Mouse (Mus musculus) liver, embryonic 16.5 days (tissue): Measurements from ENCODE around the gene Prkcb. TPM values are rescaled to one million over a fixed set of nuclear protein-coding genes. Genes with fewer than 3 reads are reported as not detected.

ENCODE experiments used
- ATAC-seq: fragments of 200-750 bp; cut with Nextera tagmentation; 2 replicates; pipeline ENCODE4 v1.8.0; 2017; ENCODE audit warnings: low read depth, mild to moderate bottlenecking, moderate number of reproducible peaks, moderate library complexity
- H3K27ac ChIP-seq: fragments of 300-500 bp; sonication (generic); 2 replicates; pipeline ENCODE4 v1.5.1; 2014; ENCODE audit warnings: mild to moderate bottlenecking, low read length
- H3K27me3 ChIP-seq: fragments of 300-500 bp; sonication (generic); 2 replicates; pipeline ENCODE4 v1.6.1; 2014; ENCODE audit warnings: low read depth, low read length, mixed read lengths; ENCODE audit not compliant: control insufficient read depth, insufficient read depth
- H3K36me3 ChIP-seq: fragments of 300-500 bp; sonication (generic); 2 replicates; pipeline ENCODE4 v1.6.1; 2014; ENCODE audit warnings: mild to moderate bottlenecking; ENCODE audit not compliant: control insufficient read depth, insufficient read depth
- H3K4me1 ChIP-seq: fragments of 300-500 bp; sonication (generic); 2 replicates; pipeline ENCODE4 v1.6.1; 2014; ENCODE audit warnings: low read depth, low read length, mixed read lengths; ENCODE audit not compliant: control insufficient read depth
- H3K4me2 ChIP-seq: fragments of 300-500 bp; sonication (generic); 2 replicates; pipeline ENCODE4 v1.6.1; 2014; ENCODE audit warnings: low read depth, low read length, mixed read lengths
- H3K4me3 ChIP-seq: fragments of 300-500 bp; sonication (generic); 2 replicates; pipeline ENCODE4 v1.5.1; 2014; ENCODE audit warnings: low read depth, mild to moderate bottlenecking, low read length
- H3K9ac ChIP-seq: fragments of 300-500 bp; sonication (generic); 2 replicates; pipeline ENCODE4 v1.6.1; 2014; ENCODE audit warnings: low read depth, low read length
- H3K9me3 ChIP-seq: fragments of 300-500 bp; sonication (generic); replicated peaks from 2 replicates; pipeline ENCODE4 v1.6.1; 2016; ENCODE audit warnings: low read length; ENCODE audit not compliant: control insufficient read depth
- WGBS: fragments of 180-500 bp; shearing (Covaris S2); extraction: QIAGEN DNeasy Blood & Tissue Kit; methylation state at CpG from one replicate; pipeline ENCODE4 v1.1.7; 2014; ENCODE audit not compliant: insufficient replicate concordance; 5-methylcytosine and 5-hydroxymethylcytosine counted together
- polyA plus RNA-seq: library from polyadenylated mRNA; unstranded; fragments of >200 nt; fragmentation: Nextera tagmentation; extraction: Ambion mirVana; gene quantifications from 2 replicates; pipeline ENCODE4 v1.2.1, GENCODE M21; 2015

Gene Prkcb
- polyA plus RNA-seq, 1 experiment from 2014 or later = 4.7 TPM

GRCm38 (mm10) chr7:122379292-122379691 lies 90.7 kb downstream of the Prkcb start:
- Histone ChIP-seq H3K4me3 (no peak overlapping the region), H3K4me1 (no peaks in the 10 kb centered on the region), H3K27me3 (no peaks in the 10 kb centered on the region), H3K9me3 (no peaks in the 10 kb centered on the region), H3K27ac (no peak overlapping the region), H3K36me3 (no peaks in the 10 kb centered on the region), H3K4me2 (no peak overlapping the region), H3K9ac (no peak overlapping the region)
- ATAC-seq = no peak
- WGBS = 68% methylated on average over 7 of the region's 7 CpGs

DNA sequence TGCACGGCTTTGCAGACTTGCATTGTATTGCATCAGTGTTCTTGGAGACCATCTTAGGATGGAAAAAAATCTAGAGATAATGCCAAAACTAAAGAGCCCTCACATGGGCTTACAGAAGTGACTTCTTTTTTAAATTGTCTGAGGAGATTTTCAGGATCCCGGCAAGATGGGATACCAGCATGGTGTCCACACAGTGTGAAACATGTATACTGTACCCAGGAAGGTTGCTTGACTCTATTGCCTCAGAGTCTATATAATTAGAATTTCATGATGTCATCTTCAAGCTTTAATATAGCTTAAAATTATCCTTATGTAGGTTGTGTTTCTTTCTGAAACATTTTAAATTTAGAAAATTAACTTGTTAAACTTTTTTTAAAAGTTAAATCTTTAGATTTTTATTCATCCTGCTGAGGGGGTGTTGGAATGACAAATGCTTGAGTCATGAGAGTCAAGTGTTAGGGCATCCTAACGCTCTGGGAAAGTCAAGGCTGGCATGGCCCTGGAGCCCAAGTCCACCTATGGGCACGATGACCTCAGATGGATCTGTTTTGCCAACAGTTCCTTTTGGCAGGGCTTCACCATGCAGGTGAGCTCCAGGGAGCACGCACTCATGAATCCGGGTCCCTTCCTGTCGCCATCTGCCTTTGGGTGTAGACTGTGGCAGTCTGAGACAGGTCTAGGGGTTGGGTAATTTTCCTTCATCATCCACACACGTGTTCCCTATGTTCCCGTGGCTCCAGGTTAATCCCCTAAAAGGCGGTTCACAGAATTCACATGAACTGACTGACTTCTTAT lies 92.0 kb downstream of the Prkcb start:
- Histone ChIP-seq H3K4me2 (no peak overlapping the region), H3K4me1 (no peaks in the 10 kb centered on the region), H3K4me3 (no peak overlapping the region), H3K9me3 (no peaks in the 10 kb centered on the region), H3K36me3 (no peaks in the 10 kb centered on the region), H3K27ac (no peak overlapping the region), H3K27me3 (no peaks in the 10 kb centered on the region), H3K9ac (no peak overlapping the region)
- no peak for ATAC-seq
- WGBS = 62% methylated on average over 10 of the region's 10 CpGs

DNA sequence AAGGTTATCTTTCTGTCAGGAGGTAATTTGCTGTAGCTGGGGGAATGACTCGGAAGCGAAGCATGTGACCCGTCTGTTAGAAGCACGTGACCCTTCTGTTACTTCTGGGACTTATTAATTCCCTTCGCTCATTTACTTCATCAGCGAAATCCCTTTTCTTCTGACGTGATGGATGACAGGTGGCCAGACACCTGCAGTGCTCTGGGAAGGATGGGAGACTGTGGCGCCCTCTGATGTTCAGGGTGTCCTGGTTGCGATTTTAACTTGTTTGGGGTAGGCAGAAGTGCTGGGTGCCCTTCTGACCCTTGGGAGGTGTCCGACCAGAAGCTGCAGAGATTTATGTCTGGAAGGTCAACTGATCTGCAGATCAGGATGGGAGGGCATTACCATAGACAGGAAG lies 93.0 kb downstream of the Prkcb start:
- H3K4me3 ChIP-seq = no peak overlapping the region
- H3K9me3 ChIP-seq = no peaks in the 10 kb centered on the region
- H3K27me3 ChIP-seq = no peaks in the 10 kb centered on the region
- WGBS = 59% methylated on average over 10 of the region's 10 CpGs
- no peak for ATAC-seq
- H3K4me2 ChIP-seq = no peak overlapping the region
- no peak overlapping the region for H3K9ac ChIP-seq
- no peaks in the 10 kb centered on the region for H3K36me3 ChIP-seq
- no peak overlapping the region for H3K27ac ChIP-seq
- H3K4me1 ChIP-seq = no peaks in the 10 kb centered on the region

GRCm38 (mm10) chr7:122383260-122383659 lies 94.7 kb downstream of the Prkcb start:
- H3K4me2 ChIP-seq = no peak overlapping the region
- no peak overlapping the region for H3K4me3 ChIP-seq
- no peaks in the 10 kb centered on the region for H3K27me3 ChIP-seq
- ATAC-seq = no peak
- no peak overlapping the region for H3K27ac ChIP-seq
- 59% methylated on average over 2 of the region's 2 CpGs for WGBS
- H3K36me3 ChIP-seq = no peaks in the 10 kb centered on the region
- no peaks in the 10 kb centered on the region for H3K4me1 ChIP-seq
- H3K9ac ChIP-seq = no peak overlapping the region
- no peaks in the 10 kb centered on the region for H3K9me3 ChIP-seq

DNA sequence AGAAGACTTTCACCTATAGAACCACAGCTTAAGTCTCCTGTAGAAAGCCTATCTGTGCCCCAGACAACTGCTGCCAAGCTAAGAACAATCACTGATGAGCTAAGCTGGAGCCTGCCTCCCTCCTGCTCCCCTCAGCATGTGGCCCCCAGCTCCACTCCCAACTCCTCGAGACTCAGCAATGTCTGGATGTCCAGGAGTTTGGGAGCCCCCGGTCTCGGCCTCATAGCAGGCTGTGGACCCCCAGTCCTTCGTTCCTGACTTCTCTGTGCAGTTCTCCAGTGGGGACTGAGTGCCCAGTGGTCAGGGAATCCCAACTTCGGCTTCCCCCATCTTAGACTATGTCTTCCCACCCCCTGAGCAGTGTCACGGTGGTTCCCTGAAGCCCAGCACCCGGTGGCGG lies 96.3 kb downstream of the Prkcb start:
- H3K9ac ChIP-seq = no peak overlapping the region
- H3K4me3 ChIP-seq = no peak overlapping the region
- H3K9me3 ChIP-seq = no peaks in the 10 kb centered on the region
- no peaks in the 10 kb centered on the region for H3K4me1 ChIP-seq
- no peak overlapping the region for H3K27ac ChIP-seq
- no peak for ATAC-seq
- H3K4me2 ChIP-seq = no peak overlapping the region
- no peaks in the 10 kb centered on the region for H3K36me3 ChIP-seq
- H3K27me3 ChIP-seq = no peaks in the 10 kb centered on the region
- 73% methylated on average over 8 of the region's 8 CpGs for WGBS

DNA sequence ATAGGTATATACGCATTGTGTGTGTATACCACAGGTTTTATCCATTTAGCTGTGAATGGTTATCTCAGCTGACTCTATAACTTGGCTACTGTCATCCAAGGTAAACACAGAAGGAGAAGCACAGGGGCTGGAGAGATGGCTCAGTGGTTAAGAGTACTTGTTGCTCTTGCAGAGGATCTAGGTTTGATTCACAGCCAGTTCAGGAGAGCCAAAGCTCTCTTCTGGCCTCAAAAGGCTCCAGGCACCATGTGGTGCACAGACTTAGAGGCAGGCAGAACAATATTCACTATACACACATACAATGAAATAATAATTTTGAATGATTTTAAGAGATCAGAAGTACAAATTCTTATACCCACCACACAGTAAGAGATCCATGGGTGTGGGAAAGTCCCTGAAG lies 98.0 kb downstream of the Prkcb start:
- no peak overlapping the region for H3K27ac ChIP-seq
- no peak overlapping the region for H3K4me2 ChIP-seq
- whole genome bisulfite sequencing = 68% methylated on average over 1 of the region's 1 CpGs
- no peak overlapping the region for H3K4me3 ChIP-seq
- no peak overlapping the region for H3K9ac ChIP-seq
- H3K4me1 ChIP-seq = no peaks in the 10 kb centered on the region
- ATAC-seq = no peak
- no peaks in the 10 kb centered on the region for H3K36me3 ChIP-seq
- no peaks in the 10 kb centered on the region for H3K27me3 ChIP-seq
- no peaks in the 10 kb centered on the region for H3K9me3 ChIP-seq

DNA sequence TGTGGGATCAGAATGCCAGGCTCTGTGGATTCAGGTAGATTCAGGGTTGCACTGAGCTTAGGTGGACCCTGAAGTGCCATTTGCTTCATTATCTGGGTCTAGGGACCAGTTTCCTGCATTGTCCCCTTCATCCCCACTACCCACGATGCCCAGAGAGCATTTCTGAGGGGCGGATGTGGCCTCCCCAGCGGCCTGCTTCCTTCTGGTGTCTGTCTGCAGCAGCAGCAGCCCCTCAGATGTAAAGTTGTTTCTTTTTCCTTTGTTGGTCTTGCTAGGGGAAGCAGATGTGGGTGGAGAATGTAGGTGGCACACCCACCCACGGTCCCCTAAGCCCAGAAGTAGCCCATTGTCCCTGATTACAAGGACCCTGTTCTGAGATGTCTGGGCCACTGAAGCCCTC lies 99.3 kb downstream of the Prkcb start:
- H3K4me2 ChIP-seq = no peak overlapping the region
- no peaks in the 10 kb centered on the region for H3K9me3 ChIP-seq
- no peak overlapping the region for H3K27ac ChIP-seq
- no peaks in the 10 kb centered on the region for H3K27me3 ChIP-seq
- H3K4me1 ChIP-seq = no peaks in the 10 kb centered on the region
- ATAC-seq = no peak
- no peak overlapping the region for H3K9ac ChIP-seq
- WGBS = 36% methylated on average over 4 of the region's 4 CpGs
- H3K4me3 ChIP-seq = no peak overlapping the region
- no peaks in the 10 kb centered on the region for H3K36me3 ChIP-seq

DNA sequence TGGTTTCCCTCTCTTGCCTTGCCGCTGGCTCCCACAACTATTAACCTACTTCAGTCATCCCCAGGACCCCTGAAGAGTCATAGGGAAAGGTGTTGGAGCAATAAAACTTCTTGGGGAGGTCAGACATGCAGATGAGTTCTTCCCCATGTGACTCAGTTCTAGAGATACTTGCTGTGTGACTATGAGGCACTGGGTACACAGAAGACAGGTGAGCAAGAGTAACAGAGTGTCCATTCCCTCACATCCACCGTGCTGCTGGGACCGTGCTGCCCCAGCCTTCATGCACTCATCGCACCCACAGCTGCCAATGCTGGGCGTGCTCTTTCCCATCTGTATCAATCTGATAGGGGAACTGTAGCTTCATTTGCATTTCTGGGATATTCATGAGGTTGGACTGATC lies 100.3 kb downstream of the Prkcb start:
- H3K4me3 ChIP-seq = no peak overlapping the region
- H3K4me2 ChIP-seq = no peak overlapping the region
- no peaks in the 10 kb centered on the region for H3K27me3 ChIP-seq
- H3K36me3 ChIP-seq = no peaks in the 10 kb centered on the region
- WGBS = 49% methylated on average over 5 of the region's 5 CpGs
- no peaks in the 10 kb centered on the region for H3K4me1 ChIP-seq
- no peak overlapping the region for H3K9ac ChIP-seq
- H3K27ac ChIP-seq = no peak overlapping the region
- no peaks in the 10 kb centered on the region for H3K9me3 ChIP-seq
- ATAC-seq = no peak

- H3K4me3 ChIP-seq = no peak overlapping the region
- no peak for ATAC-seq
- 32% methylated on average over 6 of the region's 6 CpGs for WGBS
Measured at GRCm38 (mm10) chr7:122389633-122390032, 101.1 kb downstream of the Prkcb start.

More at GRCm38 (mm10) chr7:122389633-122390032, 101.1 kb downstream of the Prkcb start:
- H3K9ac ChIP-seq = no peak overlapping the region
- no peaks in the 10 kb centered on the region for H3K4me1 ChIP-seq
- H3K36me3 ChIP-seq = no peaks in the 10 kb centered on the region
- H3K27ac ChIP-seq = no peak overlapping the region
- H3K4me2 ChIP-seq = no peak overlapping the region
- no peaks in the 10 kb centered on the region for H3K27me3 ChIP-seq
- no peaks in the 10 kb centered on the region for H3K9me3 ChIP-seq
